Mouse (Mus musculus): ENCODE measurements around the gene Idua. TPM values are rescaled to one million over a fixed set of nuclear protein-coding genes. Genes with fewer than 3 reads are reported as not detected.

The Idua gene
- polyA plus RNA-seq, 1 experiment: 17.6 TPM

DNA sequence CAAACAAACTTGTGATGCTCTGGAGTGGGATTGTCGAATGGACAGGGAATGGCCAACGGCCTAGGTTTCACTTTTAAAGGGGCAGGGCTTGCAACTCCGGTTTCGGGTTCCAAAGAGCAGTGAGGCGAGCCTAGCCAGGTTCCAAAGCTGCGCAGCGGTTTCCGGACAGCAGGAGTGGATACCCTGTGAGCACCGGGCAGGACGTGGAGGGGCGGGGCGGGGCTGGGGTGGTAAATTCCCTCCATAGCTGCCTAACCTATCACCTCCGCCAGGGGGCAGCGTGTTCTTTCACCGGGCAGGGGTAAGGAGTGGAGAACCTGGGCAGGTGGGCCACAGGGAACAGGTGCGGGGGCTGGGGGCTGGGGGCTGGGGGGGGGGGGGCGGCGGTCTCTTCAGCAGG is 32.1 kb downstream of the Idua start, which contains the start of gene Fgfrl1:
TSS of gene Fgfrl1 (plus strand) at position 112 of the 400 bp plus-strand sequence.
- DNase-seq (ENCODE audit: low read depth): no peak
- peak; percentile 30; the same call in 1 of the 2 replicates for TF ChIP-seq CTCF (IDR thresholded peaks at IDR 0.05; ENCODE audit: borderline replicate concordance, extremely low read depth, insufficient read depth, insufficient read length)
- TF ChIP-seq POLR2A (IDR thresholded peaks at IDR 0.05; ENCODE audit: borderline replicate concordance, extremely low read depth, insufficient read depth, insufficient read length, poor library complexity, severe bottlenecking): no peak

DNA sequence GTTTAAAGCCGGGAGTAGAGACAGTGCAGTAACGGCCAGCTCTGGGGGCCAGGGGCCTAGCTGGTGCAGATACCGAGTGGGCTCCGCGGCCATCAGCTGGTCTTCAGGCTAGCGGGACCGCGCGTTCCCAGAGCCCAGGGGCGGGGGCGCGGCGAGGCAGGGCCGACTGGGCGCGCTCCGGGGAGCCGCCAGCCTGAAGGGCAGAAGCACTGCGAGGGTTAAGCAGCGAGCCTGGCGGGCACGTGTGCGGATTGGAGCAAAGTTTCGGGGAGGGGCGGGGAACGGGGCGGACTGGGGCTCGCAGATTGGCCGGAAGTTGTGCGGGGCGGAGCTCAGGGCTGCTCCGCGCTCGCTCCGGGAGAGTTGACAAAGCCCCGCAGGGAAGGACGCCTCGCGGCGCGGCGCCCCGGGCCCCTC is 33.7 kb downstream of the Idua start:
- peak; percentile 96 for DNase-seq (ENCODE audit: low read depth)
- TF ChIP-seq POLR2A (IDR thresholded peaks at IDR 0.05; ENCODE audit: borderline replicate concordance, extremely low read depth, insufficient read depth, insufficient read length, poor library complexity, severe bottlenecking) (no peak), CTCF (IDR thresholded peaks at IDR 0.05; ENCODE audit: borderline replicate concordance, extremely low read depth, insufficient read depth, insufficient read length) (no peak)

DNA sequence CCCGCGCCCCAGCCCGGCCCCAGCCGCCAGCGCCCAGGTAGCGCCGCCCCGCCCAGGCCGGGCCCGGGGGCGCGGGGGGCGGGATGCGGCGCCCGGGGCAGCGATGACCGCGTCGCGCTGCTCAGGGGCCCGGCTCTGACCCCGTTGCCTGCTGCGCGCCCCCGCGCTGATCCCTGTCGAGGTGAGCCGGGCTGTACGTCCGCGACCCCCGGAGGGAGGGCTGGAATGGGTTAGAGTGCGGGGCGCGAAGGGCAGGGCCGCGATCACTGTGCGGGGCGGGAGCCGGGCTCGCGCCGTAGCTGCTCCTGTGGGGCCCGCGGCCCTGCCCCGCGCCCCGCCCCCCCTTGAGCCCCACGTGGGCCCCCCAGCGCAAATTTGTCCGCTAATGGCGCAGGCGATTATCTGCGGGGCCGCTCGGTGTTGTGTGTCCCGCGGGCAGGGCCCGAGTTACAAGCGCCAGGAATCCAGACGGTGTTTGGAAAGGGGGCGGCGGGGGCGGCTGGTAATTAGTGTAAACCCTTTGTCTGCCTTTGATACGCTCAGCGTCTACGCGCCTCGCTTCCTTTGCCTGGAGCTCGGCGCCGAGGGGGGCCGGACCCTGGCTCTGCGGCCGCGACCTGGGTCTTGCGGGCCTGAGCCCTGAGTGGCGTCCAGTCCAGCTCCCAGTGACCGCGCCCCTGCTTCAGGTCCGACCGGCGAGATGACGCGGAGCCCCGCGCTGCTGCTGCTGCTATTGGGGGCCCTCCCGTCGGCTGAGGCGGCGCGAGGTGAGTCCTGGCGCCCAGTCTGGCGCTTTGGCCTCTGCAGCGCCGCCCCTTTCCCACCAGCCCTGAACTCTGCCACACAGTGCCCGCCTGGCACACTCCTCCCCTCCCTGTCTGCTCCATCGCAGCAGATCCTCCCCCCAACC is 34.5 kb downstream of the Idua start:
- DNase-seq (ENCODE audit: low read depth): peak; percentile 56
- no peak for TF ChIP-seq CTCF (IDR thresholded peaks at IDR 0.05; ENCODE audit: borderline replicate concordance, extremely low read depth, insufficient read depth, insufficient read length)
- 0 out of 2 replicates have a peak, but pooled peaks have one; percentile 8 for TF ChIP-seq POLR2A (IDR thresholded peaks at IDR 0.05; ENCODE audit: borderline replicate concordance, extremely low read depth, insufficient read depth, insufficient read length, poor library complexity, severe bottlenecking)

DNA sequence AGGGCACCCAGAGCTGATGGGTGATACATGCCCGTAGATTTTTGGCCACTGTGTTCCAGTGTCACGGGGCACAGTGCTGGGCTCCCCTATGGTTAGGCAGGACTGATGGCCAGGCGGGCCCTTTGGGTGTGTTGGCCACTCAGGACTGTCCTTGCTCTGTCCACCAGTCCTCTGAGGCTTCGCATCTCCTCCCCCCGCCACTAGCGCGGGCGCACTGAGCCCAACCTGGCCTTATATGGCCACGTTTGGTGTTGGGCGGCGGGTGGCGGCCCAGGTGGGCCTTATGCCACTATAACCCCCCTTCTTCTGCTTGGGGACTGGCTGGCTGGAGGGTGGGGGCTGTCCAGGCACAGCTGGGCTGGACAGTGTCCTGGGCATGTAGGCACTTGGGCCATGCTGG is 35.7 kb downstream of the Idua start:
- no peak for DNase-seq (ENCODE audit: low read depth)
- TF ChIP-seq CTCF (IDR thresholded peaks at IDR 0.05; ENCODE audit: borderline replicate concordance, extremely low read depth, insufficient read depth, insufficient read length) (no peak), POLR2A (IDR thresholded peaks at IDR 0.05; ENCODE audit: borderline replicate concordance, extremely low read depth, insufficient read depth, insufficient read length, poor library complexity, severe bottlenecking) (no peak)

DNA sequence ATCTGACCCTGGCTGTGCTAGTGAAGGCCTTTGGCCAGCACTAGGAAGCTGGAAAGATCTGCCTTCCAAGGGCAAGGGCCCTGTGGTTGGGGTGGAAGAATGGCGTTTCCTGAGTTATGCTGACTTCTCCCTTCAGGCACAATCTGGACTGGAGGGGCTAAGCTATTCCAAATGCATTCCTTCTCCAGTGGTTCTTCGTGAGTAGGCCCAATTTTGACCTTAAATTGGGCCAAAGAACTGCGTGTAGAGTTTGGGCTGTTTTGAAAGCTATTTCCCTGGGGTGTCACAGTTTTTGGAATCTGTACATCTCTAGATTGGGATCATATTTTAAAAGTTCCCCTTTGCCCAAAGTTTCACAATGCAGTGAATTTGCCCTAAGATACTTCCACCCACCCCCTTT is 36.4 kb downstream of the Idua start:
- TF ChIP-seq CTCF (IDR thresholded peaks at IDR 0.05; ENCODE audit: borderline replicate concordance, extremely low read depth, insufficient read depth, insufficient read length) (no peak), POLR2A (IDR thresholded peaks at IDR 0.05; ENCODE audit: borderline replicate concordance, extremely low read depth, insufficient read depth, insufficient read length, poor library complexity, severe bottlenecking) (no peak)
- no peak for DNase-seq (ENCODE audit: low read depth)

DNA sequence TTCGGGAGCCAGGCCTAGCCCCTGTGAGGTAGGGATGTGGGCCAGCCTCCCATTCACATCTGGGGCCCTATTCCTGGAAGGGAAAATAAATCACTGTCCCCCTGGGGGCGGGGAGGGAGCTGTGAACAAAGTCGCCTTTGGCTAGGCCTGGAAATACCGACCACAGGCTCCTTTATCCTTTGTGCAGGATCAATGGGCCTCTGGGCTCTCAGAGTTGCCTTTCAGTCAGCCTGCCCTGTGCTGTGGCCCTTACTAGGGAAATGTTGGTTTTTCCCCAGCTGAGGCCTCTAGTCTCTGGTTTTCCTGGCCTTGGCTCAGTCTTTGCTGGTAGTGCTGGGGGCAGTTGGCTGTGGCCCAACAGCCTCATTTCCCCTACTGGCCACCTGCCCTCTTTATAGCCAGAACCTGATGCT is 37.2 kb downstream of the Idua start:
- DNase-seq (ENCODE audit: low read depth): peak; percentile 75

DNA sequence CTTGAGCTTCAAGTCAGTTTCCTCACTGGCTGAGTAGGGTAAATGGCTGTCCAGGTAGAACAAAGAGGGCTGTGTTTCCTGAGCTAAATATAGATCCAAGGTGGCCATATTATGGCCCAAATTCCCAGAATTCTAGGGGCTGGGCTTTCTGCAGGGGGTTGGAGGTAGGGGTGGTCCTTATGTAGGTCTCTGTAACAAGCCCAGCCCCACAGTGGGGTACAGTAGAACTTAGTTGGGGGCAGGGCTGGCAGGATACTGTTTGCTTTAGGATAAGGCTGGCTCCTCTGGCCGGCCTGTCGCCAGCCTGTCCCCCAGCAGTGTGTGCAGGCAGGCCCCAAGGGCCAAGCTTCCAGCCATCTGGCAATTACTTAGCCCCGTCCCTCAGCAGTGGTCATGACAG is 40.2 kb downstream of the Idua start:
- DNase-seq (ENCODE audit: low read depth): no peak
- no peak for TF ChIP-seq CTCF (IDR thresholded peaks at IDR 0.05; ENCODE audit: borderline replicate concordance, extremely low read depth, insufficient read depth, insufficient read length)
- no peak for TF ChIP-seq POLR2A (IDR thresholded peaks at IDR 0.05; ENCODE audit: borderline replicate concordance, extremely low read depth, insufficient read depth, insufficient read length, poor library complexity, severe bottlenecking)

More for the DNA sequence above, 37.2 kb downstream of the Idua start:
- TF ChIP-seq CTCF (IDR thresholded peaks at IDR 0.05; ENCODE audit: borderline replicate concordance, extremely low read depth, insufficient read depth, insufficient read length): no peak
- no peak for TF ChIP-seq POLR2A (IDR thresholded peaks at IDR 0.05; ENCODE audit: borderline replicate concordance, extremely low read depth, insufficient read depth, insufficient read length, poor library complexity, severe bottlenecking)

DNA sequence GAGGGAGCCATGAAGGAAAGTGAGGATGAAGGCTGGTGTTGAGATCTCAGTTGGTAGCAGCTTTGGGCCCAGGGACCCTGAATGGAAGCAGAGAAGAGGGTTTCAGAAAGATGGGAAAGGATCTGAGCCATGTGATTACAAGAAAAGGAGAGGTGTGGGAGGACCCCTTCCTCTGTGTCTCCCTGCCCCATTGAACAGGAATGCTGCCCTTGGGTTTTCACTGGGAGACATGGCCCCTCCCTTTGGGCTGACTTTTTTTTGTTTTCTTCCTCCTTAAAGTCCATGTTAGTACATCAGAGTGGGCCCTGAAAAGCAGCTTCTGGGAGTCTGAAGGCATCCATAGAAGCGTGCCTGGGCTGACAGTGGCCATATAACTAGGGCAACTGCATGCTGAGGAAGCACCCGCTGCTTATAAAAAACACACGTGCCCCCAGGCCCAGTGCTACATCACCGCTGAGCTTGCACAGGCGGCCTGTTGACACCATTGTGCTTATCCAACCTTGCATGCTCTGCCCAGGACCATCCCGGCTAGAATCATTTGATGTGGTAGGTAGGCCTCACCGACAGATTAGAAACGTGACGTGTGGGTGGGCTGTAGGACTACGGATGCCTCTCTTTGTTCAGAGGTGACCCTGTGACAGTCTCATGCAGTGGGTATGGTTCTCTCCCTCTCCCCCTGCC is 41.4 kb downstream of the Idua start:
- TF ChIP-seq POLR2A (IDR thresholded peaks at IDR 0.05; ENCODE audit: borderline replicate concordance, extremely low read depth, insufficient read depth, insufficient read length, poor library complexity, severe bottlenecking): no peak
- no peak for TF ChIP-seq CTCF (IDR thresholded peaks at IDR 0.05; ENCODE audit: borderline replicate concordance, extremely low read depth, insufficient read depth, insufficient read length)
- DNase-seq (ENCODE audit: low read depth): no peak

DNA sequence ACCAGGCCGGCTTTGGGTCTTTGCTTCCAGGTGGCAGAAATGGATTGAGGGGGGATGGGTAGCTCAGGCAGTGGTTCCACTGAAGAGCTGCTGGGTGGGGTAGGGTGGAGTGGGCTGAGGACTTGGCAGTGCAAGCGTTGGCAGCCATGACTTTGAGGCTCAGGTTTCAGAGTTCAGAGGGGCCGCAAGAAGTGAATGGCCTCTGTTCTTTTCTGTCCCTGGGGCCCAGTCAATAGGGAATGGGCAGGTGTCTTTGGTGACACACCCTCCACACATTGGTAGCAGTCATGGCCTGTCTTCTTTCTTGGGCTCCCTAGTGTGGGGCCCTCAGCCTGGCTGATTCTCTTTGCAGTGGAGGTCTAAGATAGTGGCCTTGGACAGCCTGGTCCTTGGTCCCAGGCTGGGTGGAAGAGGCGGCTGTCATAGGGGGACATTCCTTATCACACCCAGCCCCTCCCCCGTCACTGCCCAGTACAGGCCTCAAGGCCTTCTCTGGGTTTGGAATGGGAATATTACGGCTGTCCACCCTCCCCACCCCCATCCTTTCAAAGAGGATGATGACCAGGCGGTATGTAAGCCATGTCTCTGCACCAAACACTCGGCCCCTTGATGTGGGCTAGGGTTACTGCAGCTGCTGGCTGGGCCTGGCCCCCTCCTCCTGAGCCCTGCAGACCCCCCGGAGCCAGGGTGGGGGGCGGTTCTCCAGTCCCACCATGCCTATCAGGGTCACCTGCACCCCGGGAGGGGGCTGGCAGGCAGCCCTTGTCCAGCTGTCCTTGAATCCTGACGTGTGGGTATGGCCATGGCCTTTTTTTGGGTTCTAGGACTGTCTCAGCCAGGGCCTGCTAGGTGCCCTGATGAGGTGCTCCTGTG is 43.9 kb downstream of the Idua start:
- no peak for TF ChIP-seq POLR2A (IDR thresholded peaks at IDR 0.05; ENCODE audit: borderline replicate concordance, extremely low read depth, insufficient read depth, insufficient read length, poor library complexity, severe bottlenecking)
- TF ChIP-seq CTCF (IDR thresholded peaks at IDR 0.05; ENCODE audit: borderline replicate concordance, extremely low read depth, insufficient read depth, insufficient read length): no peak
- no peak for DNase-seq (ENCODE audit: low read depth)

DNA sequence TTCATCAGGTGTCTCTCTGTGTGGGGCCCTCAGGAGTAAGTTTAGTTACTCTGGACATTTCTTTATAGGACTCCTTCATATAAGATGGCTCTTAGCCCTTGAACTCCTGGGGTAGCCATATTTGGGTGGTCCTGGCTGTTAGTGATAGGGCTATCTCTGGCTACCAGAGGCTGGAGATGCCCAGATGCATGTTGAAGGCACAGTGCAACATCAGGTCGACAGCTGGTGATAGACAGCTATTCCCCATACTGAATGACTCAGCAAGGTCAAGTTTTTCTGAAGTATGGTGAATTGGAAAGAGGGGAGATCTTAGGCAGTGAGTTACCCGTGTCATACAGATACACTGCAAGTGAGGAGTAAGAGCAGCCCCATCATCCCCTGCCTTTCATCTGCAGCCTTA is 47.6 kb downstream of the Idua start:
- no peak for DNase-seq (ENCODE audit: low read depth)
- no peak for TF ChIP-seq POLR2A (IDR thresholded peaks at IDR 0.05; ENCODE audit: borderline replicate concordance, extremely low read depth, insufficient read depth, insufficient read length, poor library complexity, severe bottlenecking)
- TF ChIP-seq CTCF (IDR thresholded peaks at IDR 0.05; ENCODE audit: borderline replicate concordance, extremely low read depth, insufficient read depth, insufficient read length): no peak
